In the genomic region with DNA sequence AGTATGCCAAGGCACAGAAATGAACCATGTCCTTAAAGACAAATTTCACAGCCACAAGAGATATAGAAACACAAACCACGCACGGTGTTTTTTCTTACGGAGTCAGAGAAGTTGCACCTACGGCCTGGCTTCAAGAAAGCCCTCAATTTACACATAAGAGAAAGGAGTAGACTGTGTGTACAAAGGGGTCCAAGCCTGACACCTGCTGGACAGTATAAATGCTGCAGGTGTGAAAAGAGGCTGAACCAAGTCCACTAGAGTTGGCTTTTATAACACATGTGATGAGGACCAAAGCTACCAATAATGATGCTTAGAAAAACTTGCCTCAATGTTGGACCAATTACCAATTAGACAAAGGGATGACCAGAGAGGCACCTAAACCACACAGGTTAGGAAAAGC, we compare ENCODE assay signal across 9 mouse cellular contexts. TPM values are rescaled to one million over a fixed set of nuclear protein-coding genes. Genes with fewer than 3 reads are reported as not detected.
DNase-seq lines count a peak whose midpoint lies in the region; ATAC-seq and TF ChIP-seq lines count a peak whose summit lies in the region.
"Had no signal": no experiment of that assay in that cellular context is flagged by ENCODE, and none has a peak within 500 bp of the region (broad histone marks: within the 10 kb centered on the region; RNA-seq: fewer than 3 reads in every experiment).

No protein-coding gene starts in this region.

- peaks cover 25% of the 10 kb centered on the region for H3K36me3 ChIP-seq in hindbrain, embryonic 12.5 days

- no peak for ATAC-seq in hindbrain, embryonic 12.5 days (ENCODE audit: low FRiP score)

- H3K4me3 ChIP-seq in gastrocnemius, adult 2 months, result no peak overlapping the region
- no peak overlapping the region for H3K4me3 ChIP-seq in cortical plate, adult 2 months (ENCODE audit: insufficient read depth, low read length)
- no peak overlapping the region for H3K4me3 ChIP-seq in hindbrain, embryonic 12.5 days
- H3K4me3 ChIP-seq: limb, embryonic 15.5 days had no signal

- no peaks in the 10 kb centered on the region for H3K9me3 ChIP-seq in hindbrain, embryonic 12.5 days (replicated peaks)
- H3K9me3 ChIP-seq: limb, embryonic 15.5 days had no signal

- intact Hi-C loops in gastrocnemius, adult 2 months (cut with DNase I), result loop anchor here (5.0 kb wide), 1 partner anchor 115 kb away; no protein-coding TSS in a partner anchor

- WGBS in hindbrain, embryonic 12.5 days, result 72% methylated on average over 4 of the region's 4 CpGs

- no peaks in the 10 kb centered on the region; the same call in 1 of the 2 replicates for H3K4me1 ChIP-seq in cortical plate, adult 2 months (ENCODE audit: control insufficient read depth, insufficient read depth, low read length)
- H3K4me1 ChIP-seq in hindbrain, embryonic 12.5 days, result peaks cover 21% of the 10 kb centered on the region

- no peak overlapping the region for H3K27ac ChIP-seq in gastrocnemius, adult 2 months
- no peak overlapping the region for H3K27ac ChIP-seq in cortical plate, adult 2 months (ENCODE audit: insufficient read depth, low read length)
- peak overlapping the region; percentile 23; the same call in 1 of the 2 replicates for H3K27ac ChIP-seq in hindbrain, embryonic 12.5 days
- H3K27ac ChIP-seq: limb, embryonic 15.5 days had no signal

- no peak overlapping the region for H3K4me2 ChIP-seq in hindbrain, embryonic 12.5 days (replicated peaks)
- H3K4me2 ChIP-seq: limb, embryonic 15.5 days had no signal

- H3K9ac ChIP-seq in hindbrain, embryonic 12.5 days, result no peak overlapping the region
- H3K9ac ChIP-seq: limb, embryonic 15.5 days had no signal

- no peak for TF ChIP-seq POLR2A in cortical plate, adult 2 months (IDR thresholded peaks at IDR 0.05; ENCODE audit: extremely low read depth, insufficient read depth, low read length)

- TF ChIP-seq CTCF in gastrocnemius, adult 2 months (IDR thresholded peaks at IDR 0.05), result peak; percentile 77
- TF ChIP-seq CTCF in cortical plate, adult 2 months (IDR thresholded peaks at IDR 0.05; ENCODE audit: extremely low read depth, insufficient read depth, low read length), result peak; percentile 55

- H3K27me3 ChIP-seq in hindbrain, embryonic 12.5 days, result no peaks in the 10 kb centered on the region
- H3K27me3 ChIP-seq: limb, embryonic 15.5 days had no signal

- peak; percentile 42 for DNase-seq in gastrocnemius, adult 2 months
- no peak for DNase-seq in gastrocnemius, postnatal 25 days
- peak; percentile 85 for DNase-seq in ZHBTc4 (ENCODE audit: low read depth, low spot score)
- DNase-seq in layer of hippocampus, postnatal 10 days (ENCODE audit: low spot score in 2 of 2), result peak; percentile 57 to 67
- peak; percentile 77 for DNase-seq in mesoderm, embryonic 11.5 days (ENCODE audit: low read depth, low spot score)
- DNase-seq in right cerebral cortex, postnatal 4 days, result peak; percentile 40

RNA-seq across cellular contexts. Expression of a gene that starts 2.9 kb away (rescaled TPM):
- total RNA-seq in gastrocnemius, adult 2 months (2021), result 1 to 10 TPM; 2.1 to 2.3 TPM
- 1 to 10 TPM; 1.9 to 2.5 TPM for total RNA-seq in gastrocnemius, postnatal 25 days (2021)
- 8.6 and 9.0 TPM in 2 replicates for polyA plus RNA-seq in cortical plate, adult 2 months (2012; rRNA removed)
- 51.0 and 52.9 TPM in 2 replicates for polyA plus RNA-seq in hindbrain, embryonic 12.5 days (2016; fragmentation: Nextera tagmentation; extraction: Ambion mirVana)
- total RNA-seq in layer of hippocampus, postnatal 10 days (2021), result 10 to 100 TPM; 14.8 to 17.5 TPM

RNA-seq across cellular contexts. Expression of a gene that starts 34.7 kb away (rescaled TPM):
- total RNA-seq in gastrocnemius, adult 2 months (2021), result under 1 TPM; 0.78 to 0.82 TPM
- 1 to 10 TPM; 2.7 to 7.2 TPM for total RNA-seq in gastrocnemius, postnatal 25 days (2021)
- polyA plus RNA-seq in cortical plate, adult 2 months (2012; rRNA removed), result 114 and 125 TPM in 2 replicates
- polyA plus RNA-seq in hindbrain, embryonic 12.5 days (2016; fragmentation: Nextera tagmentation; extraction: Ambion mirVana), result 96.0 and 98.2 TPM in 2 replicates
- total RNA-seq in layer of hippocampus, postnatal 10 days (2021), result 100 to 1,000 TPM; 117 to 130 TPM

Comparison
In these comparisons a context has a peak if more than half of its experiments do, and no peak if none do; other contexts are left out.
1. RNA of a gene that starts 2.9 kb away (total RNA-seq): 14.8 to 17.5 TPM in layer of hippocampus, postnatal 10 days; 1.9 to 2.5 TPM in gastrocnemius, postnatal 25 days and 2.1 to 2.3 TPM in gastrocnemius, adult 2 months; every median in the first group is over 4 times any median in the second.
2. RNA of a gene that starts 34.7 kb away (total RNA-seq): 117 to 130 TPM in layer of hippocampus, postnatal 10 days; 2.7 to 7.2 TPM in gastrocnemius, postnatal 25 days and 0.78 to 0.82 TPM in gastrocnemius, adult 2 months; every median in the first group is over 10 times any median in the second.